Mouse (Mus musculus) mesoderm, embryonic 11.5 days (tissue): ENCODE measurements around the gene Tprg.

ENCODE experiments used
- DNase-seq: peaks from one replicate; pipeline ENCODE4 v3.0.0-alpha.2; 2012; ENCODE audit warnings: low read depth, low spot score

Gene Tprg

GRCm38 (mm10) chr16:25286517-25286916 is at the start of gene Tprg:
Gene Tprg (plus strand): TSS chr16:25286817.
- DNase-seq: no peak

GRCm38 (mm10) chr16:25238274-25239050 is 48.2 kb upstream of the Tprg start:
- no peak for DNase-seq

GRCm38 (mm10) chr16:25248889-25249288 is 37.7 kb upstream of the Tprg start:
- no peak for DNase-seq

- no peak for DNase-seq
These were observed 36.4 kb upstream of the Tprg start for GRCm38 (mm10) chr16:25250129-25250749.

GRCm38 (mm10) chr16:25251080-25251479 is 35.5 kb upstream of the Tprg start:
- DNase-seq: no peak

- no peak for DNase-seq
These were observed 32.0 kb upstream of the Tprg start for GRCm38 (mm10) chr16:25254646-25255045.

GRCm38 (mm10) chr16:25255186-25255585 is 31.4 kb upstream of the Tprg start:
- no peak for DNase-seq

GRCm38 (mm10) chr16:25255603-25256260 is 30.9 kb upstream of the Tprg start:
- no peak for DNase-seq

- no peak for DNase-seq
These were observed 24.3 kb upstream of the Tprg start for GRCm38 (mm10) chr16:25262306-25262705.

- DNase-seq: peak; percentile 19
These were observed 23.7 kb upstream of the Tprg start for GRCm38 (mm10) chr16:25262965-25263364.

- DNase-seq: peak; percentile 85
These were observed 23.0 kb upstream of the Tprg start for GRCm38 (mm10) chr16:25263520-25264149.

GRCm38 (mm10) chr16:25265177-25265576 is 21.4 kb upstream of the Tprg start:
- no peak for DNase-seq

GRCm38 (mm10) chr16:25268276-25268675 is 18.3 kb upstream of the Tprg start:
- no peak for DNase-seq

- no peak for DNase-seq
These were observed 4.1 kb upstream of the Tprg start for GRCm38 (mm10) chr16:25282563-25282962.

GRCm38 (mm10) chr16:25293753-25294152 is 7.1 kb downstream of the Tprg start:
- no peak for DNase-seq

GRCm38 (mm10) chr16:25295546-25295945 is 8.9 kb downstream of the Tprg start:
- DNase-seq: no peak

GRCm38 (mm10) chr16:25296746-25297145 is 10.1 kb downstream of the Tprg start:
- DNase-seq: no peak

- DNase-seq: no peak
These were observed 11.6 kb downstream of the Tprg start for GRCm38 (mm10) chr16:25298204-25298603.

GRCm38 (mm10) chr16:25302616-25303015 is 16.0 kb downstream of the Tprg start:
- no peak for DNase-seq

- DNase-seq: no peak
These were observed 27.4 kb downstream of the Tprg start for GRCm38 (mm10) chr16:25314006-25314405.

- DNase-seq: no peak
These were observed 28.5 kb downstream of the Tprg start for GRCm38 (mm10) chr16:25315090-25315489.

GRCm38 (mm10) chr16:25325631-25326238 is 39.1 kb downstream of the Tprg start:
- DNase-seq: no peak
